Mouse (Mus musculus) heart, adult 9 months (tissue): ENCODE data around the gene Wee1.
"Not testable (repeated sequence)": the region's sequence is repeated elsewhere in the genome, so short reads cannot be mapped to it uniquely, and the experiment has no call there.

Source experiments
- DNase-seq, 2 experiments: peaks; one replicate each; pipeline ENCODE4 v3.0.0; 2022; ENCODE audit warnings: low spot score in 2 of 2

The Wee1 gene

GRCm38 (mm10) chr7:110122565-110123422, 948 bp downstream of the Wee1 start:
- peak; percentile 85 to 89 for DNase-seq

GRCm38 (mm10) chr7:110123844-110124555, 2.2 kb downstream of the Wee1 start:
- peak; percentile 27 to 36 for DNase-seq

GRCm38 (mm10) chr7:110128566-110128965, 6.7 kb downstream of the Wee1 start:
- no peak for DNase-seq

- DNase-seq, result not testable (repeated sequence)
These were observed 10.4 kb downstream of the Wee1 start for GRCm38 (mm10) chr7:110132272-110132671.

GRCm38 (mm10) chr7:110133988-110134387, 12.1 kb downstream of the Wee1 start:
- no peak for DNase-seq

GRCm38 (mm10) chr7:110138538-110138937, 16.7 kb downstream of the Wee1 start:
- no peak for DNase-seq

GRCm38 (mm10) chr7:110143863-110144262, 22.0 kb downstream of the Wee1 start:
- no peak for DNase-seq

GRCm38 (mm10) chr7:110152891-110153290, 31.0 kb downstream of the Wee1 start:
- DNase-seq, result no peak

GRCm38 (mm10) chr7:110156712-110157260, 34.9 kb downstream of the Wee1 start:
- peak in 1 of 2 experiments; percentile 26 for DNase-seq

- DNase-seq, result peak; percentile 27 to 57
These were observed 35.5 kb downstream of the Wee1 start for GRCm38 (mm10) chr7:110157261-110157910.

GRCm38 (mm10) chr7:110158073-110158472, 36.2 kb downstream of the Wee1 start:
- no peak for DNase-seq

GRCm38 (mm10) chr7:110160109-110160508, 38.3 kb downstream of the Wee1 start:
- not testable (repeated sequence) for DNase-seq

GRCm38 (mm10) chr7:110160601-110161000, 38.8 kb downstream of the Wee1 start:
- DNase-seq, result no peak

- no peak for DNase-seq
These were observed 41.2 kb downstream of the Wee1 start for GRCm38 (mm10) chr7:110163024-110163423.

- DNase-seq, result peak; percentile 90 to 92
These were observed 42.3 kb downstream of the Wee1 start for GRCm38 (mm10) chr7:110164103-110164681.

GRCm38 (mm10) chr7:110164712-110165122, 42.9 kb downstream of the Wee1 start:
- DNase-seq, result peak; percentile 91 to 94

GRCm38 (mm10) chr7:110166233-110166632, 44.4 kb downstream of the Wee1 start:
- no peak for DNase-seq

GRCm38 (mm10) chr7:110179208-110179607, 57.4 kb downstream of the Wee1 start:
- no peak for DNase-seq

- no peak for DNase-seq
These were observed 58.8 kb downstream of the Wee1 start for GRCm38 (mm10) chr7:110180613-110181012.

- DNase-seq, result no peak
These were observed 59.6 kb downstream of the Wee1 start for GRCm38 (mm10) chr7:110181446-110181845.

GRCm38 (mm10) chr7:110184608-110185007, 62.8 kb downstream of the Wee1 start:
- no peak for DNase-seq

- DNase-seq, result peak; percentile 42 to 51
These were observed 68.1 kb downstream of the Wee1 start for GRCm38 (mm10) chr7:110189951-110190350.
